Mouse (Mus musculus) CH12.LX (cell line): ENCODE results near the gene Cd247.

Source experiments
- CTCF ChIP-seq, 2 experiments: IDR thresholded peaks in 1 of 2; conservative IDR thresholded peaks in 1 of 2; 2 replicates each; pipeline ENCODE4 v1.5.1; 2011 to 2012; ENCODE audit warnings: low read depth in 2 of 2, low read length in 2 of 2, improper control_type of control experiment in 1 of 2, inconsistent platforms in 1 of 2, mild to moderate bottlenecking in 1 of 2, moderate library complexity in 1 of 2
- JUND ChIP-seq: conservative IDR thresholded peaks from 2 replicates; pipeline ENCODE4 v1.6.1; 2011; ENCODE audit warnings: low read depth, low read length, improper control_type of control experiment
- KAT2A ChIP-seq: IDR thresholded peaks from 2 replicates; pipeline ENCODE4 v1.6.1; 2012; ENCODE audit warnings: low read length, improper control_type of control experiment, inconsistent platforms; ENCODE audit not compliant: insufficient replicate concordance
- POLR2A ChIP-seq: IDR thresholded peaks from 2 replicates; pipeline ENCODE4 v1.6.1; 2011; ENCODE audit warnings: low read depth, mild to moderate bottlenecking, improper control_type of control experiment, low read length
- RCOR1 ChIP-seq: conservative IDR thresholded peaks from 2 replicates; pipeline ENCODE4 v1.6.1; 2012; ENCODE audit warnings: low read depth, mild to moderate bottlenecking, inconsistent platforms, low read length, improper control_type of control experiment

- TF ChIP-seq CTCF (conservative IDR thresholded peaks at IDR 0.05 in 1 of 2, IDR thresholded peaks at IDR 0.05 in 1 of 2; ENCODE audit: low read depth in 2 of 2, low read length in 2 of 2), result no peak
- no peak for TF ChIP-seq KAT2A
- TF ChIP-seq RCOR1, result no peak
- no peak for TF ChIP-seq JUND
- no peak for TF ChIP-seq POLR2A
Observed at GRCm38 (mm10) chr1:165811170-165811569, 22.7 kb downstream of the Cd247 start.
